Mouse (Mus musculus) liver, embryonic 11.5 days (tissue): Measurements from ENCODE around the gene Slc45a3. TPM values are rescaled to one million over a fixed set of nuclear protein-coding genes. Genes with fewer than 3 reads are reported as not detected.

Experiments used
- ATAC-seq: fragments of 200-750 bp; cut with Nextera tagmentation; replicated peaks from 2 replicates; pipeline ENCODE4 v1.8.0; 2017; ENCODE audit warnings: moderate number of reproducible peaks, mild to moderate bottlenecking, moderate TSS enrichment, moderate library complexity; ENCODE audit not compliant: low FRiP score
- DNase-seq: peaks from one replicate; pipeline ENCODE4 v3.0.0-alpha.2; 2017; ENCODE audit warnings: low spot score
- H3K27ac ChIP-seq: fragments of 300-500 bp; sonication (generic); 2 replicates; pipeline ENCODE4 v1.5.1; 2014; ENCODE audit warnings: mild to moderate bottlenecking, low read depth, low read length, control low read depth
- H3K27me3 ChIP-seq: fragments of 300-500 bp; sonication (generic); replicated peaks from 2 replicates; pipeline ENCODE4 v1.6.1; 2014; ENCODE audit warnings: low read length, mixed read lengths; ENCODE audit not compliant: control insufficient read depth, insufficient read depth
- H3K36me3 ChIP-seq: fragments of 300-500 bp; sonication (generic); 2 replicates; pipeline ENCODE4 v1.6.1; 2014; ENCODE audit warnings: mild to moderate bottlenecking, low read length, moderate library complexity, mixed read lengths; ENCODE audit not compliant: control insufficient read depth, insufficient read depth
- H3K4me1 ChIP-seq: fragments of 300-500 bp; sonication (generic); replicated peaks from 2 replicates; pipeline ENCODE4 v1.6.1; 2014; ENCODE audit warnings: low read length, mixed read lengths; ENCODE audit not compliant: control insufficient read depth, insufficient read depth
- H3K4me2 ChIP-seq: fragments of 300-500 bp; sonication (generic); 2 replicates; pipeline ENCODE4 v1.6.1; 2014; ENCODE audit warnings: mild to moderate bottlenecking, control low read depth, moderate library complexity
- H3K4me3 ChIP-seq: fragments of 300-500 bp; sonication (generic); 2 replicates; pipeline ENCODE4 v1.5.1; 2014; ENCODE audit warnings: low read depth, low read length, control low read depth
- H3K9ac ChIP-seq: fragments of 300-500 bp; sonication (generic); 2 replicates; pipeline ENCODE4 v1.6.1; 2014; ENCODE audit warnings: low read depth, low read length, control low read depth
- H3K9me3 ChIP-seq: fragments of 300-500 bp; sonication (generic); 2 replicates; pipeline ENCODE4 v1.6.1; 2016; ENCODE audit warnings: low read length, inconsistent platforms, mixed read lengths; ENCODE audit not compliant: control insufficient read depth
- WGBS: fragments of 180-500 bp; shearing (Covaris S2); extraction: QIAGEN DNeasy Blood & Tissue Kit; methylation state at CpG from one replicate; pipeline ENCODE4 v1.1.7; 2014; 5-methylcytosine and 5-hydroxymethylcytosine counted together
- polyA plus RNA-seq: library from polyadenylated mRNA; unstranded; fragments of >200 nt; fragmentation: Nextera tagmentation; extraction: Ambion mirVana; gene quantifications from 2 replicates; pipeline ENCODE4 v1.2.1, GENCODE M21; 2014

Gene Slc45a3
- polyA plus RNA-seq, 1 experiment from 2014 or later: 3.8 TPM

- DNase-seq (peak; percentile 59), ATAC-seq (peak; percentile 58)
- H3K4me1 ChIP-seq: peaks cover 2% of the 10 kb centered on the region; the same call in 1 of the 2 replicates
- H3K9me3 ChIP-seq: no peaks in the 10 kb centered on the region
- WGBS: 51% methylated on average over 12 of the region's 12 CpGs
- no peak overlapping the region for H3K9ac ChIP-seq
- 0 out of 2 replicates have a peak, but pooled peaks cover 2% of the 10 kb centered on the region for H3K36me3 ChIP-seq
- no peak overlapping the region for H3K27ac ChIP-seq
- H3K27me3 ChIP-seq: no peaks in the 10 kb centered on the region
- H3K4me3 ChIP-seq: no peak overlapping the region
- H3K4me2 ChIP-seq: no peak overlapping the region
Measured at GRCm38 (mm10) chr1:131981378-131982013, 18.7 kb downstream of the Slc45a3 start.

DNA sequence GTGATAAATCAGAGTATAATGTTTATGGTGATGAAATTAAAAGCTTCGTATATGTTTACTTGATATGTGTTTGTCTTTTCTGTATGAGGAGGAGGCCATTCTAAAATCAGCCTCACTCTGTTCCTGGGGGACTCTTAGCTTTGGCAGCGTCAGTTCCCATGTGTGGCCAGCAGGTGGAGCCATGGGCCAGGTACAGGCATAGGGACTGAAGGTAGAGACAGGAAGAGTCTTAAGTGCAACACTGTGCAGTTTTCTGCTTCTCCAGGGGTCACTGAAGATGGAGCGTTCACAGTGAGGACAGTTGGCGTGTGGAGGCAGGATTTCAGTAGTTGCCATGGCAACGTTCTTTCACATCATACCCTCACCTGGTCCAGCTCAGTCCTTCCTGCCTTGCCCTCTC, 20.1 kb downstream of the Slc45a3 start:
- Histone ChIP-seq H3K9me3 (no peaks in the 10 kb centered on the region), H3K27ac (no peak overlapping the region), H3K9ac (no peak overlapping the region), H3K4me2 (no peak overlapping the region), H3K36me3 (0 out of 2 replicates have a peak, but pooled peaks cover 2% of the 10 kb centered on the region), H3K4me3 (no peak overlapping the region), H3K4me1 (peaks cover 2% of the 10 kb centered on the region; the same call in 1 of the 2 replicates), H3K27me3 (no peaks in the 10 kb centered on the region)
- DNase-seq (peak; percentile 68), ATAC-seq (peak; percentile 32)
- 14% methylated on average over 5 of the region's 5 CpGs for WGBS

DNA sequence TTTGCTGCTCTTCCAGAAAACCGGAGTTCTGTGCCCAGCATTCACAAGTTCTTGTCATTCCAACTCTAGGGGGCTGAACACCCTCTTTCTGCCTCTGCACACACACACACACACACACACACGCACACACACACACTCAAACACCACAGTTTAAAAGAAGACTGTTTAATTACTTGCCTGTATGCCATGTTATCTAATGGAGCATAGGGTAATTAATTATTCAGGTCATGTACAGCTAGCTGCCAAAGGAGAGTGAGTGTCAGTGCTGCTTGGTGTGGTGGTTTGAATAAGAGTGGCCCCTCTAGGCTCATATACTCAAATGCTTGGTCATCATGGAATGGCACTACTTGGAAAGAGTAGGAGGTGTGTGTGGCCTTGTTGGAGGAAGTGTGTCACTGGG, 21.0 kb downstream of the Slc45a3 start:
- no peak overlapping the region for H3K27ac ChIP-seq
- ATAC-seq (no peak), DNase-seq (no peak)
- 76% methylated on average over 2 of the region's 2 CpGs for WGBS
- H3K9me3 ChIP-seq: no peaks in the 10 kb centered on the region
- no peaks in the 10 kb centered on the region for H3K27me3 ChIP-seq
- H3K4me1 ChIP-seq: peaks cover 2% of the 10 kb centered on the region; the same call in 1 of the 2 replicates
- no peak overlapping the region for H3K9ac ChIP-seq
- H3K36me3 ChIP-seq: no peaks in the 10 kb centered on the region
- H3K4me2 ChIP-seq: no peak overlapping the region
- no peak overlapping the region for H3K4me3 ChIP-seq

DNA sequence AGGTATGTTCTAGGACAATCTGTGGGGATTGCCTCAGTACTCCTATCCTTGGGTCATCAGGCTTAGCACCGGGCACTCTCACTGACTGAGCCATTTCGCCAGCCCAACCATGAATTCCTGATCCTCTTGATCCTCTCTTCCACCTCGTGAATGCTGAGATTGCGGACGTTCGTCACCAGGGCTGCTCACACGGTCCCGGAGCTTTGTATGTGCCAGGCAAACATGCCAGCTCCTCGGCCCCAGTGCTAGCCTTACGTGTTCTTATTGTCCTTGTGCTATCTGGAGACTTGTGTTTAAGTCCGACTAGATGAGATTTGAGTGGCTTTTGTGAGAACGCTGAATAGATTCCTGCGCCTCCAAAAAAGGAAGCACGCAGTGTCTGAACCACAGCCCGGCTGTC, 24.7 kb downstream of the Slc45a3 start:
- ATAC-seq: no peak
- 69% methylated on average over 15 of the region's 15 CpGs for whole genome bisulfite sequencing
- Histone ChIP-seq H3K9ac (no peak overlapping the region), H3K4me1 (no peaks in the 10 kb centered on the region), H3K36me3 (no peaks in the 10 kb centered on the region), H3K4me2 (no peak overlapping the region), H3K9me3 (no peaks in the 10 kb centered on the region), H3K27me3 (no peaks in the 10 kb centered on the region), H3K4me3 (no peak overlapping the region), H3K27ac (no peak overlapping the region)
- DNase-seq: no peak

DNA sequence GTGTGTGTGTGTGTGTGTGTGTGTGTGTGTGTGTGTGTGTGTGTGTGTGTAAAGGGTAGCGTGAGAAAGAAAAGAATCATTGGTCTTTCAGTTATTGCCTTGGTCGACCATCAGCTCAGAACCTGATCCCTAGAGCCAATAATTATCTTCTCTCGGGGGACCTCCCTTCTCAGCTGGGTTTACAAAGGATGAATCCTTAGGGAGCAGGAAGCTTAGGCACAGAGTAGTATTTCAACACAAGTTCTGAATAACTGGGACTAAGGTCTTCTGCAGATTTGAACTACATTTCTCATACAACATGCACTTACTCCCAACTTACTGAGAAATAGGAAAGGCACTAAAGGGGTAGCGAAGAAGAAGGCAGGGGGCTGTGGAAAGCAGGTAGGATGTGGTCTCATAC, 26.7 kb downstream of the Slc45a3 start:
- Histone ChIP-seq H3K4me3 (no peak overlapping the region), H3K4me2 (no peak overlapping the region), H3K9me3 (no peaks in the 10 kb centered on the region), H3K4me1 (no peaks in the 10 kb centered on the region), H3K9ac (no peak overlapping the region), H3K27me3 (no peaks in the 10 kb centered on the region), H3K27ac (no peak overlapping the region), H3K36me3 (no peaks in the 10 kb centered on the region)
- no peak for DNase-seq
- no peak for ATAC-seq
- 78% methylated on average over 4 of the region's 4 CpGs for WGBS

GRCm38 (mm10) chr1:131990083-131990760, 27.5 kb downstream of the Slc45a3 start:
- H3K4me2 ChIP-seq: no peak overlapping the region
- no peak overlapping the region for H3K4me3 ChIP-seq
- H3K27me3 ChIP-seq: no peaks in the 10 kb centered on the region
- ATAC-seq: no peak
- no peaks in the 10 kb centered on the region for H3K36me3 ChIP-seq
- H3K9me3 ChIP-seq: no peaks in the 10 kb centered on the region
- no peak for DNase-seq
- H3K27ac ChIP-seq: no peak overlapping the region
- H3K4me1 ChIP-seq: no peaks in the 10 kb centered on the region
- H3K9ac ChIP-seq: no peak overlapping the region
- 78% methylated on average over 9 of the region's 9 CpGs for WGBS

- Histone ChIP-seq H3K36me3 (no peaks in the 10 kb centered on the region), H3K4me1 (no peaks in the 10 kb centered on the region), H3K4me3 (no peak overlapping the region), H3K9ac (no peak overlapping the region), H3K27ac (no peak overlapping the region), H3K4me2 (no peak overlapping the region), H3K27me3 (no peaks in the 10 kb centered on the region), H3K9me3 (no peaks in the 10 kb centered on the region)
- no peak for ATAC-seq
- no peak for DNase-seq
- 66% methylated on average over 7 of the region's 7 CpGs for WGBS
Measured at GRCm38 (mm10) chr1:131992561-131993001, 29.8 kb downstream of the Slc45a3 start.

DNA sequence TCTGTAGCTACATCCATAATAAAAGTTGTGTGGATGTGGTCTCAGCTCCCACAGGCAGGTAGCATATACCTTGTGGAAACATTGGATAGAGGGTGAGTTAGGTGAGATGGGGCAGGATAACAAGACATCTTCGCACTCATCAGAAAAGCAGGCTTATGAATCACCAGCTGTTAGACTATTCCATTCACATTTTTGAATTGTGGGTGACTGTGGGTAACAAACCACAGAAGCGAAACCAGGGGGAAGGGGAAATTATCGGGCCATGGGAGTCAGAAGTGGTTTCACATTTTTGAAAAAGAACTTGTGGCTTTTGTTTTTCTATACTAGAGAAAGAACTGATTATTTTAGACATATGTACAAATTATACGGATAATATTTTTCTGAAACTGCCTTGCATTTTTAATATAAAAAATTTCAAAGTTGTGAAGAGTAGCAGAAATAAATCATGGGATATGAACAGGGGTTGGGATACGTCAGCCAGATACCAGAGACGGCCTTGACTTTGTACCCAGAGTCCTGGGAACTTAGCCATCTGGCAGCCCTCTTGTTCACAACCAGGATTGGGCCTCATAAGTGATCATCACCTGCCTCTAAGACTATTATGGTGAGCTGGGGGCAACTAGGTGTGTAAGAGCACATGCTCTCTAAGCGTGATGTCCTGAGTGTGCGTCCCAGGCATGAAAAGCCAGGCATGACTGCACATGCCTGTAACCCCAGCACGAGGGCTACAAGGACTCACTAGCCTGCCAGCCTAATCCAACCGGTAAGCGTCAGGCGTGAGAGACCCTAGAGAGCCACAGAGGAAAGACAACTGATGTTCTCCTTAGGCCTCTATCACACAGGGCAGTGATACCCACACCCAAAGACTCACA, 30.6 kb downstream of the Slc45a3 start:
- Histone ChIP-seq H3K9me3 (no peaks in the 10 kb centered on the region), H3K4me3 (no peak overlapping the region), H3K27me3 (no peaks in the 10 kb centered on the region), H3K4me1 (no peaks in the 10 kb centered on the region), H3K27ac (no peak overlapping the region), H3K4me2 (no peak overlapping the region), H3K9ac (no peak overlapping the region), H3K36me3 (no peaks in the 10 kb centered on the region)
- WGBS: 81% methylated on average over 12 of the region's 12 CpGs
- no peak for ATAC-seq
- no peak for DNase-seq
